Mouse (Mus musculus) gastrocnemius, adult 8-10 months (tissue): ENCODE data around the gene Tsr1. TPM values are rescaled to one million over a fixed set of nuclear protein-coding genes. Genes with fewer than 3 reads are reported as not detected.
A peak's percentile ranks its signal among the peaks of the same experiment; 100 is the strongest.

ENCODE experiments used
- DNase-seq, 2 experiments: peaks; one replicate each; pipeline ENCODE4 v3.0.0; 2022; ENCODE audit warnings: low spot score in 2 of 2
- total RNA-seq, 4 experiments: library from RNA; stranded (reverse); gene quantifications; 2 replicates each; pipeline ENCODE4 v1.2.4; 2022

Tsr1 gene
- 10 to 100 TPM; 26.3 to 39.2 (median 28.2) TPM for total RNA-seq

DNA sequence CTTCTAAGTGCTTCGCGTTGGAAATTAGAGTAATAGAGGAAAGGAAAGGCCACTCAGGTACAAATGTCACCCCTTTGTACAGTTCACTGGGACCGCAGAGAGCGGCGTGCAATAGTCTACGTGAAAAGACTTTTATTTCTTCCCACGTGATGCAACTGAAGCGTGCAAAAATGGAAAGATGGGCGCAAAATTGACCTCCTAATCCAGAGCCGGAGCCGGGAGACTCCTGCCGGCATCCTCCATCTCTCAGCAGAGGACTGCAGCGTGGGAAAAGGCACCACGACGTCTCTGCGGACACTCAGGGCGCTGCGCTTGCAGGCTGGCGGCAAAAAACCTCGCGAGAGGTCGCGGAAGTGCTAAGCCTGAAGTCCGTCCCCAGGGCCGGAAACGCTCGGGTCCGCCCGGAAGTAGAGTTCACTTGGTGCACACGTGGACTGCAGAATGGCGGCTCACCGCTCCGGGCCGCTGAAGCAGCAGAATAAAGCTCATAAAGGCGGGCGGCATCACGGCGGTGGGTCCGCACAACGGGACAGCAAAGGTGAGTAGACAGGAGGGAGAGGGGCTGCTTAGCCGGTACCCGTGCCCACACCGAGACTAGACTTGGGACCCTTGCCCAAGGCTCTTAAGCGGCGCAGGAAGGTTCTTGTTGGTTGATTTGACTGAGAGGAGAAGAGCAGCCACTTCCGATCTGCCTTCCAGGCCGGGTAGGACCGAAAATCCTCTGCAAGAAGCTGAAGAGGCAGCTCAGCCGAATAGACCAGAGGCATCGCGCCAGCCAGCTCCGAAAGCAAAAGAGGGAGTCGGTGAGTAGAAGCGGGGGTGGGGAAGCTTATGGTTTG, at the start of gene Tsr1:
Gene Tsr1 (plus strand): TSS at position 394 of the 839 bp plus-strand sequence.
- DNase-seq = peak; percentile 81 to 90

DNA sequence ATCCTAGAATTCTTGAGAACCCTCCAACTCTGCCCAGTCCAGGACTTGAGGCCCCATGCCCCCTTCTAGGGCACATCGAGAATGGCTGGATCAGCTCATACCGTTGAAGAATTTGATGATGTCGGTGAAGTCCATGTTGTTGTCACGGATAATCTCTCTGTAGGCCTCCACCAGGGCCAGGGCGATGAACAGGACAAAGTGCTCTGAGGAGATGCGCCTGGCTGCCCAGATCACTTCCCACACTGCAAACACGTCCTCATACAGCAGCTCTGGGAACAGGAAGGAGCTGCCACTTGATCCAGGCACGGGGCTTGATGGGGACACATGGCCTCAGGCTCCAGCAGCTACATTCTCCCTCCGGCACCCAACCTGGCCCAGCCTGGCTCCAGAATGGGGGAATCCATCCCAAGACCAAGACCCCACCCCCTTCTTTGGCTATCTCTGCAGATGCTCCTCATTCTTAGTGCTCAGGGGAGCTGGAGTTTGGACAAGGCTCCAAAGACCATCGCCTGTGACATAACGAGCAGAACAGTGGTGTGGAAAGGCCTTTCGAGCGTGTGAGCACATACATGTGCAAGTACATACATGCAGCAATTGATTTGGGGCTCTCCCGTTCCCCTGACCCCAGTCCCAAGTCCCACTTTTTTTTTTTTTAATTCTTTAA, 46.7 kb upstream of the Tsr1 start:
- DNase-seq = no peak

DNA sequence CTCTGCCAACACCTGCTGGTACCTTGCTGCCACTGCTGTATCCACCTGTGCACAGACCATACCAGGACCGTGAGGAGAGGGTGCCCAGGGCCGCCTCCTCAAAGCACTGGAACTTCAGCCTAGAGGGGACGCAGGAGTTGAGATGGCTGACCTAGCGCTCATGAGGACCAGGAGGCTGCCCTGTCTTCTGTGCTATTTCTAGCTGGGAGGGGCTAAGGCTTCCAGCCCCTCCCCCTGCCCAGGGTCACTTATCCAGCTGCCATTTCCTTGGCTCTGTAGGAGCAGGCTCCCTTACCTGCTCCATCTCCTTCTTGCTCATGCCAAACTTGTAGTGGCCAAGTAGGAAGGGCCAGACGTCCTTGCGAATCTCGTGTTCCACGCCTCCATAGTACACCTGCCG, 40.1 kb upstream of the Tsr1 start:
- no peak for DNase-seq

DNA sequence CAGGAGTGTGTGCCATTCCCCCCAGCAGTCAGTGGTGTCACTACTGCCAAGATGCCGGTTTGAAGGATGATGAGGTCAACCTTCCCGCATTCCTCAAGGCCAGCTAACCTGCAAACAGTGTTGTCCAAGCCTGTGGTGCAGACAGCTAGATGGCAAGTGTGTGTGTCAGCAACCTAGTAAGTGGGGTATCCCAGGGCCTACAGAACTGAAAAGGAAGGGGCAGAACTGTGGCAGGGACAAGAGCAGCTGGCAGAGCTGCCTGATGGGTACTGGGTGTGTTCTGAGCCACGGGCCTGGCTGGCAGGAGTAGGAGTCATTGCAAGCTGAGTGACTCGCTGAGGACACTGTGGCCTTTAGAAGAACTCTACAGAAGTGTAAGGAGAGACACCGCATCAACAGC, 35.7 kb upstream of the Tsr1 start:
- DNase-seq = no peak

DNA sequence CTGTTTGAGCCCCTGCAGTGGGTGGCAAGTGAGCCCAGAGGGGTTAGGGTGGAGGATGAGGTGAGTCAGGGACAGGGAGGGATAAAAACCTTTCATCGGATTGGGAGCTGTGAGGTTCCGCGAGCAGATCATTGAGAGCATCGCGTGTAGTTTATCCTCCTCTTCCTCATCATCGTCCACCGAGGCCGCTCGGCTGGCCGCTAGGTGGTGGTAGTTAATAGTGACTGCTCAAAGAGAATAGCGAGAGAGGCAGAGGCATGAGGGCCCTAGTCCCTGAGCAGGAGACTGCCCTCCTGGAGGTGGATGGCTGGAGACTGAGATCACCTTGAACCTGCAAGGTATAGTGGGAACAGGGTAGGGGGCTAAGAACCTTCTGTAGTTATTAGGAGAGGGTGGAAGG, 34.4 kb upstream of the Tsr1 start:
- DNase-seq = no peak

DNA sequence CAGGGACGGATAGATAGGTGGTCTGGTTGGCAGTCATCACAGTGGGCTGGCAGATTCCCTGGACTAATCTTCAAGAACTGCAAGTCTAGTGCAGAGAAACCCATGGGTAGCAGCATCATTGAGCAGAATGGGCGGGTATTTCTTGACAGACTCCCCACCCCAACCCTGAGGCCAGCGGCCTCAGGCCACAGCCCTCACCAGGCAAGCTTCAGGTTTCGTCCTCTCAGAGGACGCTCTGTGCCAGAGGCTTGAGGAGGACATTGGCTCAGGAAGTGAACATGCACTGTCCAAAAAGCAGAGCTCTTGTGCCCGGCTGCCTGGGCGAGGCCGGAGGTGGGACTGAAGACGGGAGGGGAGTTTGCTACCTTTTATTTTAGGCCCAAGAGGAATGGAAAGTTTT, 33.5 kb upstream of the Tsr1 start:
- no peak for DNase-seq

DNA sequence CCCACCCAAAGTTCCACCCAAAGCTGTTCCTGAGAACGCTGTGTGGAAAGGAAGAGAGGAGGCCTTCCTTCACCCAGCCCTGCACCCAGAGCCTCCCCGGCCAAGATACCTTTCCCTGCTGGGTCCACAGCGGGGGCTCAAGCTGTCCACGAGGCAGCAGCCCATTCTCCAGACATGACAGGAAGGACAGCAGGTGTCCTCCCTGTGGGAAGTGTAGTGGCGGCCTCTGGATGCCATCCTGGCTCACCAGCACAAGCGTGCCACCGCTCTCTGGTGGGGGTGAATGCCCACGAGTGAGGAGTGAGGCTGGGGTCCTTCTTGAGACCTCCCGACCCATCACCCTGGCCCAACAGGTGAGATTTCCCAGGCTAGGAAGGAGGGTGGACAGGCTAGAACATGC, 32.6 kb upstream of the Tsr1 start:
- no peak for DNase-seq

DNA sequence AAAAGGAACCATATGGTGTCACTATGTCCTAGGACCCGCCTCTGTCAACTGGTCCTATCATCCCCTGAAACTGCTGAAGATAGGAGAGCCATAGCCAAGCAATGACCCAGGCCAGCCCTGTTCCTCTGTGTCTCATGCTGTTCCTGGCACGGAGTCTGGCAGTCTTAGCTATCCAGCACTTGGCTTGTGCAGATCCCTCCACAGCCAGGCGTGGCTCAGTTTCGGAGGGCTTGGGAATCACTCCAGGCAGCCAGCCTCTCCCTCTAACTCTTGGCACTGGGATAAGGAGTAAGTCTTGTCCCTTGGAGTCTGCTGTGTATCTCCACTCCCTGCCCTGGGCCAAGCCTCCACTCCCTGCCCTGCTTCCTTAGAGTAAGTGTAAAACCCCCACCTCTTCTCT, 31.2 kb upstream of the Tsr1 start:
- peak; percentile 92 to 96 for DNase-seq

DNA sequence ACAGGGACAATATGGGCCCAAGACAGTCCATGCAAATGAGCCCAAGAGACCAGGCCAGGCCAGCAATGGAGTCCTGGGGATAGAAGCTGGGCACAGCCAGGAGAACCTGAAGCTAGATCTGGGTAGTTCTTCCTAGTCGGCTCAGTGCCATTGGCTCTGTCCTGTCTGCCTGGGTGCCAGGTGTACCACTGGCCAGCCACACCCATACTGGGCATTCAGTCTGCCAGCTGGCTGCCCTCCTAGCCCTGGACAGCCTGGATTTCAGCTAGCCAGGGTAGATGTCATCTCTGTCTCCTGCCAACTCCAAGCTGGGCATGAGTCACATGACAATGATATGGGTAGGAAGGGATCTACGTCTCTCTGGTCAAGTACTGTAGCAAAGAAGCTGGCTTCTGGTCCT, 30.7 kb upstream of the Tsr1 start:
- DNase-seq = peak; percentile 91 to 96

DNA sequence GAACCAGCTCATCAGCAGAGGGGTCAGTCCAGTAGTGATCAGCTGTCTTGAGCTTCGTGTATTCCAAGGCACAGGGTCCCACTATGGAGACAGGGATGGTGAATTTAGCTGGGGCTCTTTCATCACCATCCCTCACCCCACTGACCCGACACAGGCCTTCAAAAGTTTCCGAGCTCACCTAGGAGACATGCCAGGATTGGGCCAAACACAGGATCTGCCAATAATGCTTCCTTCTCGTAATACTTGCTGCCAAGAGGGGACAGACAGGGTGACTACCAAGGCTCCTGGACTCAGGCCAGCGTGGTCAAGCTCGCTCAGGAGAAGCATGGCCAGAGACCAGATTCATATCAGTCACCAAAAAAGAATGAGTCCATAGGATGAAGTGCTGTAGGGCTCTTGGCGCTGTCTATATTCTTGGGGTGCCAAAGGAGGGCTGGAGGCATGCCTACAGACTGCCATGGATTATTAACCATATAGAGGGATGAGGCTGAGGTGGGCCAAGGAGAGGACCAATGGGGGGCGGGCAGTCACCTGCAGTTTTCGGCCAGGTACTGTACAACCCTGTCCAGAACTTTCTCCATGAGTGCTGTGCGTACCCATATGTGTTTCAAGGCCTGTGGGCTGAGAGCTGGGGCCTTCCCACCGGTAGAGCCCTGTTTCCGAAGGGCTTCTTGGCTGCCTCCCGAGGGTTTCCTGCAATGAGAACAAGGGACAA, 29.7 kb upstream of the Tsr1 start:
- DNase-seq = no peak

DNA sequence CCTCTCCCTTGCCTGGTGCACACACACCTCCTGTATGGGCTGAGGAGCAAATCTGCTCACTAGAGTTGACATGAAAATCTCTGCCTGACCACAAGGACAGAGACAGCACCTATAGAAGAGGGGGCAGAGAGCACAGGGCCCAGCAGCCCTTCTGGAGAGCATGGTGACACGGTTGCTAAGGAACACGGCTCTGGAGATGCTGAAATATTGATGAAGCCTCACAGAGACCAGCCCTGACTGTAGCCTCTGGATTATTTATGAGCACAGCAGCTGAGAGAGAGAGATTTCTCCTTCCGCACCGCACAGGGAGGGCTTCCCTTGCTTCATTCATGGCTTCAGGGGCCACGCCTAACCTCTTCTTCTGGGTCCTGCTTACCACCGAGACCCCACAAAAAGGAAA, 28.3 kb upstream of the Tsr1 start:
- no peak for DNase-seq

DNA sequence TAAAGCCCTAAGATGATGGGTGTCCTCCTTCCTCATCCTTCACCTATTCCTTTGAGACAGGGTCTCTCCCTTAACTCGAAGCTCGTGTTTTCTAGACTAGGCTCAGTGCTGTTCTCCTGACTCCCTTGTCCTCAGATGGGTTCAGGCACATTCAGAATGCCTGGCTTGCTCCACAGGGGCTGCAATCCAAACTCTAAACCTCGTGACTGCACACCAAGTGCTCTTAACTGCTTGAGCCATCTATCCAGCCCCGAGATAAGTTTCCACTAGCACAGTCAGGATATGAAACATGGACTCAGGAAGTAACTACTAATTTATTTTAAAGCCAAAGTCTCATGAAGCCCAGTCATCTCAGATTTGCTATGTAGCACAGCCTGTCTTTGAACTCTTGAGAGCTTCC, 27.3 kb upstream of the Tsr1 start:
- DNase-seq = peak in 1 of 2 experiments; percentile 61

DNA sequence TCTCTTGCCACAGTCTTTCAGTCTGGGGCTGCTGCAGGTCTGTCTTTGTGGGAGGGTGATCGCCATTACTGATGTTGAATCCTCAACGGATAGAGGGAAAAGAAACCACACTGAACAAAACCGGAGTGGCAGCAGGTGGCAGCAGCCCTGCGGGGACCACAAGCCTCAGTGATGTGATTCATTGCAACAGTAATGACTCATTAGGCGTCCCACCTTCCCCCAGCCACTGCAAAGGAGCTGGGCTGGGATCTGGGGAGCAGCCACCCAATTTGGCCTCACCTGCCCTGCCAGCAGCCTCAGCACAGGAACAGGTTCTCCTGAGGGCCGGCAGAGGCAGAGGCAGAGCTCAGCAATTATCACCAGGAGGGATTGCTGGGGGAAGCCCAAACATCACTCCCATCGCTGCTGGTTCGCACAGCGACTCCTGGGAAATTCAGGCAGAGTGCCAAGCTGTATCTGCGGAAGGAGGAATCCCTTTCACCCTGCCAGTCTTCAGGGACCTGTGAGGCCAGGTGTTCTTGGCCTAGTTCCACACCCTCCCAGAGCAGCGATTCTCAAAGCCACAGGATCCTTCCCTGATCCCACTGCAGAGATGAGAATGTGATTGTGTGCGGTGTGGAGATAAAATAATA, 26.8 kb upstream of the Tsr1 start:
- no peak for DNase-seq

DNA sequence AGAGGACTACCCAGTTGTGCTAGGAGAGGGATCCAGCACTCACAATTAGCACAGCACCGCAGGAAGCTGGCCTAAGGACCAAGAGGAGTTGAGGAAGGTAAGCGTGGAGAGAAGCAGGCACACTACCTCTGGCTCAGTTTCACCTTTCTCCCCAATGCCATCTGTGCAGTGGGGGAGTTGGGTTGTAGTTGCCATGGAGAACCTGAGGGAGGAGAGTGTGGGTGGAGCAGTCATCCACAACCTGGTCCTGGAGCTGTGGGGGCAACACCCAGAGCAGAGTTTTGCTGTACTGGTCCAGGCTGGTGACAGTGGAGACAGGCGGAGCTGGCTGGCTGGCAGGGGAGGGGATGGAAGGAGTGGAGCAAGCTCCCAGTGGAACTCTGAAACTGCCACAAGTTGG, 23.2 kb upstream of the Tsr1 start:
- no peak for DNase-seq

DNA sequence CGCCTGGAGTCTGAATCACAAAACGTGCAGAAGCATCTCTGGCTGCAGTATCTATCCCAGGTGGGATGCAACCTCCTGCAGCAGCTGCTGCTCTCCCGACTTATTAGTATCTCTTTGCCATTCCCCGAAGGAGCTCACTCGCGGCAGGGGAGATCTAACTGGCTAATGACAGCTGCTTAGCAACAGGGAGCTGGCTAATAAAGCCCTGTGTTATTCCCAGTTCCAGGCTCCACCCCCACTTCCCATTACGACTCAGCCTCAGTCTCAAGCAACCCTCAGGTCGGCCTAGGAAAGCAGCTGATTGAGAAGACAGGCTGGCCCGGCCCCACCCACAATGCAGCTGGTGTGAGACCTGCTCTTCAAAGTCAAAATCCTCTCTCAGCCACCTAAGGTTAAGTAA, 21.1 kb upstream of the Tsr1 start:
- peak in 1 of 2 experiments; percentile 36 for DNase-seq

DNA sequence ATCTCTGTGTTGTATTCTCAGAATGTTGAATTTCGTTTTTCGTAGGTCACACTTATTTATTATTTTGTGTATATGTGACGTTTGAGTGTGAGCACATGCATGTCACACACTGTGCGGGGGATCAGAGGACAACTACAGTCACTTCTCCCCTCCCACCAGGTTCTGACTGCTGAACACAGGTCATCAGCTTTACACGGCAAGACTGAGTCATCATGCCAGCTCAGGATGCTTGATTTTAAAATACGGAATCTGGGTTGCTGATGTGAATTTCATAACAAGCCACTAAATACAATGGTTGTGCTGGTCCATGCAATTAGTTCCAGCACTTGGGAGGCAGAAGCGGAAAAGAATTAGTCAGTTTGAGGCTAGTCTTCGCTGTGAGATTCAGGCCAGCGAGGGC, 16.9 kb upstream of the Tsr1 start:
- DNase-seq = no peak

DNA sequence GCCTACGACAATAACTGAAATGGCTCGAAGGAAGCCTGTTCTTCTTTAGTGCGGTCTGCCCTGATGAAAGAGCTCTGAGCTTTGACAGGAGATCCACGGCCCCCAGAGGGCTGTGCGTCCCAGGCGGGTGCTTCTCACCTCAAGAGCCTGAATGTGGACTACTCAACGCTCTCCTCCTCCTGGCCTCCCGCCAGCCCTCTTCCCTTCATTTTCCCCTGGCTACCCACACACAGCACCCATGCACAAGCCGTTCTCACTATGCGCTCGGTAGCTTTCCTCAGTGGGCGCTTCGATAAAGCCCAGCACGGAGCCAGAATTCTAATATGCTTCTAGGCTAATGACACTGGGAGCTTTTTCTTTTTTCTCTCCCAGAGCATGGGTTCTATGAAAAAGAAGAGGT, 15.9 kb upstream of the Tsr1 start:
- DNase-seq = no peak

DNA sequence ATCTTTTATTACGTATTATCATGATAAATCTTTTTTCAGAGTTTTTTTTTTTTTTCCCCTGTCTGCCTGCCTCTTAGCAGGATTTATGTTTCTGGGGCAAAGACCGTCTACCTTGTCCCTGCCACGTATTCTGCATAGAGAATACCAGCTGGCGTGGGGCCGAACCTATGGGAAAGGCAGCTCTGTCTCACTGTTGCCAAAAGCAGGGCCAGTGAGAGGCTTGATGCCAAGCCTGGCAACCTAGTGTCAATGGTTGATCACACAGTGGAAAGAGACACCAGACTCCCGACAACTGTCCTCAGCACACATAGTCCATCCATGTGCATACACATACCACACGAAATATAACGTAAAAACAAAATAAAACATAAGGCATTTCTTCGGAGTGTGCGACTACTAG, 14.8 kb upstream of the Tsr1 start:
- peak in 1 of 2 experiments; percentile 59 for DNase-seq

DNA sequence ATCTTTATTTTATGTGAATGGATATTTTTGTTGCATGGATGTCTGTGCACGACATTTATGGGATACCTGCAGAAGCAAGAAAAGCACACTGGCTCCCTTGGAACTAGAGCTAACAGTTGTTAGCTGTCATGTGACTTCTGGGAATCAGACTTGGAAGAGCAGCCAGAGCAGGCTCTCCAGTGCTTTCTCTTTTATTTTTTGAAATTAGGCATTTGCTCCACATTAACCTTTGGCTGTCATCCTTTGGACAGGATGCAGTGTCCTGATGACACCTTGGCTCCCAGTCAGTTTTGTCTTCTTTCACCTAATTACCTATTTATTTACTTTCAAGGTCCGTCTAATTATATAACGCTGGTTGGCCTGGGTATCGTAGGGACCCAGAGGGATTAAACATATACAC, 3.3 kb upstream of the Tsr1 start:
- DNase-seq = no peak

DNA sequence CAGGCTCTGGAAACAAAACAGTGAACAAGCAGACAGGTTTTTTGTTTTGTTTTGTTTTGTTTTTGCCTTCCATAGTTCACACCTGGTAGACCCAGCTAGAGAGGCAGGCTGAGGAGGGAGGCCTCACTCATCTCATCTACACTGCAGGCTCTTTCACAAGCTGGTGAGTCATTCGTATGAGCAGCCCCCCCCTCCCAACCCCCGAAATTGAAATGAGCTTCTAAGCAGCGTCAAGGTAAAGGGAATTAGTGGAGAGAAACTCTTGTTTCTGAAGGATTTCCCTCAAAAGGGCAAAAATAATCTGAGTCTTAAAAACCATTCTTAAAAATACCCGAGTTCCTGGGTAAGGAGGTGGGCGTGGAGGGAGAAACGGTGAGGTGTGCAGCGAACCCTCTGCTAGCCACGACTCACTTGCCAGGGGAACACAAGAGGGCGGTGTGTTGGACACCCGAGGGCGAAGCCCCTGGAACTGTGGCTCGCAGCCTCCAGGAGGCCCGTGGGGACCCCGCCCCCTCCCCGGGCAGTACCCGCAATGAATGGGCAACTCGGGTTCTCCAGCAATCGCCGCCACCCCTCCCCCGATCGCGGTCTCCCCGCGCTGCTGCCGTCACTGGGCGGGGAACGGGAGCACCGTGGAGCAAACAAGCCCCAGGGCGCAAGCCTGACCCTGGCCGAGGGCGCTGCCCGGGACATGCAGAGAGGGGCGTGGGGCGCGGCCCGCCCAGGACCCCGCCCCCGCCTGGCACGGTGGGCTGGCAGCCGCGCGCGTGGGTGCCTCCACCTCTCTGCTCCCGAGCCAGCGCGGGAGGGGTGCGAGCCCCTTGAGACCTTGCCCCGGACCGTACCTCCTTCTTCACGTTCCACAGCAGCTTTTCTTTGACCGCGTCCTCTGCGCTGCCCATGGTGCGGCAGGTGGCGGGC, 1.6 kb upstream of the Tsr1 start:
- DNase-seq = peak; percentile 28 to 42
